Mouse (Mus musculus) ES-Bruce4 (cell line): Measurements from ENCODE around the gene Gas6. TPM values are rescaled to one million over a fixed set of nuclear protein-coding genes. Genes with fewer than 3 reads are reported as not detected.

Experiments used
- H3K27ac ChIP-seq: 2 replicates; pipeline ENCODE4 v1.5.1; 2012; ENCODE audit warnings: low read length, inconsistent platforms; ENCODE audit not compliant: insufficient read depth
- H3K27me3 ChIP-seq: 2 replicates; pipeline ENCODE4 v1.6.1; 2012; ENCODE audit warnings: mild to moderate bottlenecking, low read length, inconsistent platforms; ENCODE audit not compliant: control insufficient read depth, poor library complexity, insufficient read depth, severe bottlenecking
- H3K36me3 ChIP-seq: 2 replicates; pipeline ENCODE4 v1.6.1; 2012; ENCODE audit warnings: inconsistent platforms, mild to moderate bottlenecking, low read length, moderate library complexity; ENCODE audit not compliant: control insufficient read depth, poor library complexity, insufficient read depth, severe bottlenecking
- H3K4me1 ChIP-seq: one replicate; pipeline ENCODE4 v1.8.1; 2011; ENCODE audit warnings: low read length; ENCODE audit not compliant: control insufficient read depth, insufficient read depth
- H3K4me3 ChIP-seq: 2 replicates; pipeline ENCODE4 v1.5.1; 2011; ENCODE audit warnings: low read depth, mild to moderate bottlenecking, low read length
- H3K9ac ChIP-seq: 2 replicates; pipeline ENCODE4 v1.6.1; 2012; ENCODE audit warnings: low read depth, mild to moderate bottlenecking, inconsistent platforms; ENCODE audit not compliant: poor library complexity, severe bottlenecking
- H3K9me3 ChIP-seq: replicated peaks from 2 replicates; pipeline ENCODE4 v1.6.1; 2012; ENCODE audit warnings: mild to moderate bottlenecking, low read length, inconsistent platforms; ENCODE audit not compliant: control insufficient read depth, poor library complexity, insufficient read depth, severe bottlenecking
- CTCF ChIP-seq: IDR thresholded peaks from one replicate; pipeline ENCODE4 v1.8.1; 2011; ENCODE audit warnings: low read depth, low read length
- EP300 ChIP-seq: IDR thresholded peaks from 2 replicates; pipeline ENCODE4 v1.6.1; 2011; ENCODE audit warnings: low read depth, low read length; ENCODE audit not compliant: insufficient read depth
- POLR2A ChIP-seq: IDR thresholded peaks from one replicate; pipeline ENCODE4 v1.8.1; 2011; ENCODE audit warnings: low read length; ENCODE audit not compliant: insufficient read depth
- polyA plus RNA-seq: library from polyadenylated mRNA; stranded (reverse); fragments of >200 nt; gene quantifications from 2 replicates; pipeline ENCODE4 v1.2.4, GENCODE M21; 2011; ENCODE audit warnings: low read depth; ENCODE audit not compliant: missing spikeins, insufficient read depth, insufficient read length

The Gas6 gene
- polyA plus RNA-seq, 1 experiment: 14.9 TPM

DNA sequence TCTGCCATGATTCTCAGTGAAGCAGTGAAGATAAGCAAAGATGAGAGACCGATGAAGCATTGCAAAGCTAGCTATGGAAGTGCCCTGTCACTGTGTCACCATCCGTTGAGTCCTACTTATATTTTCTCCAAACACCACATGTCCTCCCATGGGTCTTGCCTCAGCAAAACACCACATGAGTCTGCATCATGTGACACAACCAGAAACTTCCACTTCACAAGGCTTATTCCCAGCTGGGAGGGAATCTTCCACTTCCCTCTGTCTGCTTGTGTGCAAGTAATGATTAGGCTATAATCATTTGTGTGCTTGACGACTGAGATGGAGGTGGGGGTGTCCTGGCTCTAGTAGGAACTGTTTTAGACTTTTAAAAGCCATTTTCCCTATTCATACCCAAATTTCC, 6.9 kb upstream of the Gas6 start:
- no peak overlapping the region for H3K9ac ChIP-seq
- no peak overlapping the region for H3K4me3 ChIP-seq
- H3K27me3 ChIP-seq: no peaks in the 10 kb centered on the region
- no peak for TF ChIP-seq CTCF
- no peak for TF ChIP-seq POLR2A
- no peak for TF ChIP-seq EP300
- H3K9me3 ChIP-seq: no peaks in the 10 kb centered on the region
- H3K4me1 ChIP-seq: no peaks in the 10 kb centered on the region
- no peaks in the 10 kb centered on the region for H3K36me3 ChIP-seq
- no peak overlapping the region for H3K27ac ChIP-seq

DNA sequence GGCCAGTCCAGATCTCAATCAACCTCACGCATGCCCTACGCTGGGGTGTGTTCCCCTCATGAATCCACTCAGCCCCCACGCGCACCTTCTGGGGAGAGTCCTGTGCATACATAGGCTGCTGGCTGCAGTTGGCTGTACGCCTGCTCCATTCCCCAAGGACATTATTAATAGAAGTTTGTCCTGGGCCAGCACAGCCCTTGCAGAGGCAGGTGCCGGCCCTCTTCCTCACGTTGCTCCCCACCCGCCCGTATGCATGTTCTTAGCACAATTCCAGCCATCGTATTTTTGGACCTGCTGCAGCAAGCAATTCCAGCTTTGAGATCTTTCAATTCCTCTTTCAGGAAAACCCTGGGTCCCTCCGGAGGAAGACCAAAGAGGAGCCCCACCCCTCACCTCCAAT, 1.3 kb downstream of the Gas6 start:
- Histone ChIP-seq H3K36me3 (no peaks in the 10 kb centered on the region), H3K9ac (no peak overlapping the region), H3K9me3 (no peaks in the 10 kb centered on the region), H3K4me1 (peaks cover 4% of the 10 kb centered on the region), H3K4me3 (no peak overlapping the region), H3K27me3 (peaks cover 3% of the 10 kb centered on the region; the same call in 1 of the 2 replicates), H3K27ac (no peak overlapping the region)
- TF ChIP-seq CTCF (no peak), POLR2A (no peak), EP300 (no peak)

DNA sequence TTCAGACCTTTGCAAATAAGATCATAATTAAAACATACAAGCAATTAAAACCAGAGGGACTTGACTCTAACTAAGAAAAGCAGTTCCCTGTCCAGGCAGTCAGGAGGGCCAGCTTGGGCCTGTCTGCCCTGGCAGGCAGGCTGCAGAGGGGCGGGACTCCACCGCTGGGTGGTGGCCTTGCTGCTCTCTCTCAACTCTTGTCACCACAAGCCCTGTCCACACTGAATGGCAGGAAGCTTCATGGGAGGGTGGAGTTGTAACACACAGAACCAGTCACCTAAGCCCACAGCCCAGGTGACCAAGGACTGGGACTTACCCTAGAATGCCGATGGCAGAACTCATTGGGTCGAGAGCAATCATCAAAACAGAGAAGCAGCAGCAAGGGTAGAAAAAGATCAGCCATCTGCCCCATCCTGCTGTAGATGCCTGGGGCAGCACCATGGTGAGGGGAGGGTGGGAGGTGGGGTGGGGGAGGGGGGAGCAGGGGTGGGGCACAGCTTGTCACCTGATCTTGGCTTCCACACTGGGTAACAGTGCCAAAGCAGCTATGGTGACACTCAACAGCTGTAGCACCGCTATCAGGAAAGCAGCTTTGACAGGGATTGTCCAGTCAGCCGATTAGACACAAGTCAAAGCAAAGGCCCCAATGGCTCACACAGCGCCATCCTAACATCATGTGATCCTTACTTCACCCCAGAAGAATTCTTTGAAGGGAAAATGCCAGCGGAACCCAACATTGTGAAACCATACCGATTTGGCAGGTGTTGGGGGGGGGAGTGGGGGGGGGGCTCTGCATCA, 1.9 kb downstream of the Gas6 start:
- H3K4me3 ChIP-seq: no peak overlapping the region
- H3K27me3 ChIP-seq: peaks cover 3% of the 10 kb centered on the region; the same call in 1 of the 2 replicates
- H3K9me3 ChIP-seq: no peaks in the 10 kb centered on the region
- peaks cover 4% of the 10 kb centered on the region for H3K4me1 ChIP-seq
- H3K27ac ChIP-seq: no peak overlapping the region
- no peak overlapping the region for H3K9ac ChIP-seq
- no peak for TF ChIP-seq EP300
- TF ChIP-seq POLR2A: no peak
- TF ChIP-seq CTCF: no peak
- no peaks in the 10 kb centered on the region for H3K36me3 ChIP-seq

DNA sequence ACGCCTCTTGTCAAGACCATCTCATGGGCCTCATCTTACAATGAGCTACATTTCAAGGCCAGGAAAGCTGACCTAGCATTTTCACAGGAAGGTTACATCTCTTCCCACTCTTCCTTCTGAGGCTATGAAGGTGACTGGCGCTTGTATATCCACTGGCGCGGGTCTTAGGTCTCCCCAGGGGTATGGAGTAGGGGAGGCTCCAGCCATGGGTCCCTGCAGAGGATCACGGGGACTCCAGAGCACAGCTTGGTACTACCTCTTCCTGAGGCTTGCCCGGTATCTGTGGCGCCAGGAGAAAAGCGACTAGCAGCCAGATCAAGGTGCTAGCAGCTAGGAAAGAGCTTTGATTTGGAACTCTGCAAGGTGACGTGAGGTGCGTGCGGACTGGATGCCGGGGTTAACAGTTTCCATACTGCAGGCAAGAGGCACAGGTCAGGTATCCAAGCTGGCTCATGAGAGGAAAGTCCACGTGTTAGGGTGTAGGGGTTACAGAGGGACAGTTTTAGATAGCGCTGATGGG, 2.7 kb downstream of the Gas6 start:
- TF ChIP-seq CTCF (no peak), POLR2A (no peak), EP300 (no peak)
- Histone ChIP-seq H3K36me3 (no peaks in the 10 kb centered on the region), H3K27ac (no peak overlapping the region), H3K27me3 (peaks cover 3% of the 10 kb centered on the region; the same call in 1 of the 2 replicates), H3K9me3 (no peaks in the 10 kb centered on the region), H3K4me3 (no peak overlapping the region), H3K9ac (no peak overlapping the region), H3K4me1 (peaks cover 4% of the 10 kb centered on the region)

DNA sequence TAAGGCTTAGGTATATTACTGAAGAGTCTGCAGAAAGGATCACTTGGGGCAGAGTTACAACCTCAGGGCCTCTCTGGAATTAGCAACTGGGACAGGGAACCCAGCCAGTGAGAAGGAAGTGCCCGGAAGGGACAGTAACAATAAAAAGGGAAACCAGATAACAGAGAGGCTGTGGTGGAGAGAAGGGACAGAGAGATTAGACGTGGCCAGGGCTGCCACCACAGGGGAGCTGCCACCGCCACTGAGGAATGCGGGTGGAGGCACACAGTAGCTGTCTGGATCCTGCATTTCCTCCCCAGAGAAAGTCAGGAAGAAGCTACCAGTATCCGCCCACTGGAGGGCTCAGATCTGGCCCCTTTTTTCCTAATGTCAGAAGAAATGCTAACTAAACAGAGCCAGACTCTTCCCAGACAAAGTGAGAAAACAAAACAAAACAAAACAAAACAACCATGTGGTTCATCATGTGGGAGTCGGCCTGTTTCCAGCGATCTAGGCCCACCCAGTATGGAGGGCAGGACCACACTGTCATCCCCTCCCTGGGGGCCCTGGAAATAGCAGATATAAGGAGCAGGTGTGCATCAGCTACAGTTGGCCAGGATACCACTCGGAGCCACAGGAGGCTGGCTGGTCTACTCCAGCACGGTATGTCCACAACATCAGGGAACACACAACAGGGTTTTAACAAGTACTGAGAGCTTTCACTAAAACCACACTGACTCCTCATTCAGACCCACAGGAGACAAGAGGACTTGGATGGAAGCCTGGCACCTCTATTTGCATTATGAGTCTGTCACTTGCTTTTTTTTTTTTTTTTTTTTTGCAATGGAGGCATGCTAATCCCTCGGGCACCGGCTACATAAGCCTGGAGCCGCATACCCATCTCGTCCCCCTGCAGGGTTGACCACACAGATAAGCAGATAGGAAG, 4.0 kb downstream of the Gas6 start:
- Histone ChIP-seq H3K27me3 (peaks cover 3% of the 10 kb centered on the region; the same call in 1 of the 2 replicates), H3K27ac (no peak overlapping the region), H3K36me3 (no peaks in the 10 kb centered on the region), H3K4me3 (no peak overlapping the region), H3K9ac (no peak overlapping the region), H3K4me1 (peaks cover 4% of the 10 kb centered on the region), H3K9me3 (no peaks in the 10 kb centered on the region)
- TF ChIP-seq POLR2A (no peak), CTCF (no peak), EP300 (no peak)
